Mouse (Mus musculus) neutrophil, adult 5-6 weeks (primary cell): Measurements from ENCODE around the gene Il1rn. TPM values are rescaled to one million over a fixed set of nuclear protein-coding genes. Genes with fewer than 3 reads are reported as not detected.
A peak's percentile ranks its signal among the peaks of the same experiment; 100 is the strongest.

ENCODE experiments used
- ATAC-seq: fragments of 151-379, 151-347 bp; 2 replicates; pipeline ENCODE4 v1.8.0; 2017; ENCODE audit warnings: mild to moderate bottlenecking, moderate TSS enrichment; ENCODE audit not compliant: insufficient number of reproducible peaks, poor library complexity, low FRiP score, severe bottlenecking; ENCODE audit errors: extremely low read depth
- total RNA-seq: library from RNA; stranded (forward); fragments of 200-1000 nt; gene quantifications from 2 replicates; pipeline ENCODE4 v1.2.3, GENCODE M21; 2017

Gene Il1rn
- total RNA-seq: 188 TPM in 2 replicates

- no peak for ATAC-seq
Observed at GRCm38 (mm10) chr2:24336545-24336944, at the start of gene Il1rn. TSS of gene Il1rn (plus strand) at chr2:24336853.

- no peak for ATAC-seq
Observed at GRCm38 (mm10) chr2:24290896-24291295, 45.8 kb upstream of the Il1rn start, which contains the start of gene Il1f10. TSS of gene Il1f10 (plus strand) at chr2:24291196.

- no peak for ATAC-seq
Observed at GRCm38 (mm10) chr2:24294616-24295015, 42.0 kb upstream of the Il1rn start.

- ATAC-seq: peak; percentile 87
Observed at GRCm38 (mm10) chr2:24296837-24297236, 39.8 kb upstream of the Il1rn start.

- peak; percentile 87 for ATAC-seq
Observed at GRCm38 (mm10) chr2:24311302-24312001, 25.2 kb upstream of the Il1rn start.

GRCm38 (mm10) chr2:24316919-24317318, 19.7 kb upstream of the Il1rn start:
- ATAC-seq: no peak

- ATAC-seq: peak; percentile 72
Observed at GRCm38 (mm10) chr2:24317919-24318598, 18.6 kb upstream of the Il1rn start.

GRCm38 (mm10) chr2:24335333-24335732, 1.3 kb upstream of the Il1rn start:
- peak; percentile 36; the same call in 1 of the 2 replicates for ATAC-seq

- ATAC-seq: no peak
Observed at GRCm38 (mm10) chr2:24341395-24341885, 4.8 kb downstream of the Il1rn start.

GRCm38 (mm10) chr2:24344619-24345018, 8.0 kb downstream of the Il1rn start:
- ATAC-seq: no peak

- ATAC-seq: peak; percentile 85
Observed at GRCm38 (mm10) chr2:24345056-24345455, 8.4 kb downstream of the Il1rn start.

- no peak for ATAC-seq
Observed at GRCm38 (mm10) chr2:24347926-24348325, 11.3 kb downstream of the Il1rn start.

GRCm38 (mm10) chr2:24351159-24351558, 14.5 kb downstream of the Il1rn start:
- ATAC-seq: no peak

GRCm38 (mm10) chr2:24353042-24353441, 16.4 kb downstream of the Il1rn start:
- no peak for ATAC-seq

- ATAC-seq: peak; percentile 36; the same call in 1 of the 2 replicates
Observed at GRCm38 (mm10) chr2:24357642-24358041, 21.0 kb downstream of the Il1rn start.

GRCm38 (mm10) chr2:24359347-24359746, 22.7 kb downstream of the Il1rn start:
- no peak for ATAC-seq

GRCm38 (mm10) chr2:24363818-24364217, 27.2 kb downstream of the Il1rn start:
- no peak for ATAC-seq

GRCm38 (mm10) chr2:24366214-24366975, 29.7 kb downstream of the Il1rn start:
- ATAC-seq: no peak
